Mouse (Mus musculus) embryo, embryonic 11.5 days (tissue): Measurements from ENCODE around the gene 1110008L16Rik.
"Not testable (repeated sequence)": the region's sequence is repeated elsewhere in the genome, so short reads cannot be mapped to it uniquely, and the experiment has no call there.

Experiments used
- DNase-seq: peaks from one replicate; pipeline ENCODE4 v3.0.0-alpha.2; 2012; ENCODE audit warnings: low read depth, low spot score

The 1110008L16Rik gene

DNA sequence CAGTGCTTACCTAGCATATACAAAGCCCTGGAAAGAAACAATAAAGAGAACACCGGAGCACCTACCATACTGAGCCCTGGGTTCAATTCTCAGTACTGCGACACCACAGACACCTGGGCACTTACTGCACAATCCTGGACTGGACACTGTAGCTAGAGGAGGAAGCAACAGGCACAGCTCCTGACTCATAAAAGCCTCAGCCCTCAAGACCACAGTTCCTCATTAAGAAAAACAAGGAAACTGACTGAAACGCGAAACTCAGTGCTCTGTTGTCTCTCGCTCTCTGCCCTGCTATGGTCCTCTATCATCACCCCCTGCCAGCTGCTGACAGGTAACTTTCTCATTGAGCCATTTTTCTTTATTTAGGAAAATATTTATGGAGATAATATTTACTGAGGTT lies at the start of gene 1110008L16Rik:
1110008L16Rik (plus strand) TSS at position 242 of the 400 bp plus-strand sequence.
- no peak for DNase-seq

- not testable (repeated sequence) for DNase-seq
Observed at GRCm38 (mm10) chr12:55261950-55262349, 37.4 kb upstream of the 1110008L16Rik start.

- not testable (repeated sequence) for DNase-seq
Observed at GRCm38 (mm10) chr12:55263385-55263784, 36.0 kb upstream of the 1110008L16Rik start.

GRCm38 (mm10) chr12:55272243-55272642 lies 27.1 kb upstream of the 1110008L16Rik start:
- no peak for DNase-seq

- not testable (repeated sequence) for DNase-seq
Observed at GRCm38 (mm10) chr12:55277583-55277982, 21.8 kb upstream of the 1110008L16Rik start.

GRCm38 (mm10) chr12:55298112-55298511 lies 1.3 kb upstream of the 1110008L16Rik start:
- DNase-seq: no peak

DNA sequence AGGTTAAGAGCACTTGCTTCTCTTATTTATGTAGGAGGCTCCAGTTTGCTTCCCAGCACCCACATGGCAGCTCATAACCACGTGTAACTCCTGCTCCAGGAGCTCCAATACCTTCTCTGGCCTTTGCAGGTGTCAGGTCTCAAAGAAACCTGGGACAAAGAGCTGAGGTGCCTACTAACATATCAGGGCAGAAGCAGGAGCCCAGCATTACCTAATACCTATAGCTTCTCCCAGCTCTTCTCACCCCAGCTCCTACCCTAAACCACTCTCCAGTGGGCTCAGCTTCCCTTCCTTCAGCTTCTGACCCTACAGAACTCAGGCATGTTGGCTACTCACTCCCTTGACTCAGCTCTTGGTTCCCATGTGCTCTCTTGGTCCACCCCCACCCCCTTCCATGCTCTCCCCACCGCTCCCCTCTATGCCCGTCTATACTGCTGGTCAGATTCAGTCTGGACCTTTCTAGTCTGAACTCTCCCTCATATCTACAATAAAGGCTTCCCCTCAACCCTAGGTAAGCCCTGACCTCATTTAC lies 1.5 kb downstream of the 1110008L16Rik start:
- no peak for DNase-seq

DNA sequence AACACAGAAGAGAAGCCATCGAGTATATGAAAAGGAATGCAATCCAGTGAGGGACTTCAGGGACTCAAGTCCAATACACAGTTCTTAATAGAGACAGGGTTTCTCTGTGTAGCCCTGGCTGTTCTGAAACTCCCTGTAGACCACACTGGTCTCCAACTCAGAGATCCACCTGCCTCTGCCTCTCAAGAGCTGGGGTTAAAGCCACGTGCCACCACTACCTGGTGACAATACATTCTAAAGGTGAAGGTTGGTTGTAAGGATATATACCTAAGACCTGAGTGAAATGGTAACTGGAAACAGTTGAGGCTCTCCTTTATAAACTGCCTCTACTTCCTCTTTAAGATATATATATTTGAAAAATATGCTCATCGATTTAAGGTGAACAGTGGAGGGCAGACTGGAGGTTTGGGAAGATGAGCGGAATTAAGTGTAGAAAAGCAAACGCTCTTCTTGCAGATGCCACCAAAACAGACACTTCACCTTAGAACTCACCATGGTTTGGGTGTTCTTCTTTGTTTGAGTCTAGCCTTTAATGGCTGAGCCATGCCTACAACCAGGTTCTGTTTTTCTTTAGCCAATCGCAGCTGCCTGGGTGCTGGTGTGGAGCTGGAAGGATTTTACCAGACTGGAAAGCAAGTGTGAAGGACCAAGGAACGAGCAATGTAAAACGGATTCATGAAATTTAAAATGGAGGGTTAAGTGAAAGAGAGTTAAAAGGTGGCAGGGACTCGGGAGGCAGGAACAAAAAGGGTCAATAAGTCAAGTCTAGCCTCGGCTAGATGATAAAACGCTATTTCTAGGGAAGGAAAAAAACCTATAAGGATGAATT lies 2.3 kb downstream of the 1110008L16Rik start:
- DNase-seq: peak; percentile 17

DNA sequence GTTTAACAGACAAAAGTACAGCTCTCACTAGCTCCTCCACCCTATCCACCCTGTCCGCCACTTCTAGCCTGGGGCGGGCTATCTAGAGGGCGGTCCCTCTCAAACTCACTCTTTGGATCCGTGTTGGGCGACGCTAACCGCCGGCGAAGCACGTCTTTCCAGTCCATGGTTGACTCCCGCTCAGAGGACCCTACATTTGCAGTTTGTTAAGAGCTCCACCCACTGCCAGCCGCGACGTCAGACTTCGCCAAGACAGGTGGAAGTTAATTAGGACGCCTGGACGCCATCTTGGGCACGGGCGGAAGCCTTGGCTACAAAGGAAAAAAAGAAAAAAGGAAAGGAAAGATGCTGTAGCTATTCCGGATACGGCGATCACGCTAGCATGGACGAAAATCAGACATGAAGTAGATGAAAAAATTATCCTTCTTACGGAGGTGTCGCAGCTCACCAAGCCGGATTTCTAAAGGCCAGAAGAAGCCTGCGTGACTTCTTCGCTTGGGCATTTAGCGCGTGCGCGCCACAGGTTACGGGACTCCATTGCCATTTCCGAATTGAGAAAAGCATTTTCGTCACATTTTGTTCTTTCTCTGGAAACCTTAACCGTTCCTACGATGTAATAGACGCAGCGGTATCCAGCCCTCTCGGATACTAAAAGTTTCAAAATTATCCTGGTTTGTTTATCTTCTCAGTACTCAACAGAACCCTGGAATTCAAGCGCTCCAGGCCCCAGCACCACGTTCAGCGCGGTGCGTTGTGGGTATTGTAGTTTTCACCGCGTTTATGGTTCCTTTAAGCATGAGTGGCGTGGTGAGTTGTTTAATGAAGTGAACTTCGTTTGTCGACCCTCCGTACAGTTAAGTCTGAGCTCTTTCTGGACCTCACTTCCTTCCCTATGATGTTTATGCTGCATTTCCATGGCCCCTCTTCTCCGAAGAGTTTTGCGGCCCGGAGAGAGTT lies 3.4 kb downstream of the 1110008L16Rik start, which contains the start of gene Ppp2r3c:
Ppp2r3c (minus strand) TSS at position 514 of the 957 bp plus-strand sequence.
- peak; percentile 90 for DNase-seq

DNA sequence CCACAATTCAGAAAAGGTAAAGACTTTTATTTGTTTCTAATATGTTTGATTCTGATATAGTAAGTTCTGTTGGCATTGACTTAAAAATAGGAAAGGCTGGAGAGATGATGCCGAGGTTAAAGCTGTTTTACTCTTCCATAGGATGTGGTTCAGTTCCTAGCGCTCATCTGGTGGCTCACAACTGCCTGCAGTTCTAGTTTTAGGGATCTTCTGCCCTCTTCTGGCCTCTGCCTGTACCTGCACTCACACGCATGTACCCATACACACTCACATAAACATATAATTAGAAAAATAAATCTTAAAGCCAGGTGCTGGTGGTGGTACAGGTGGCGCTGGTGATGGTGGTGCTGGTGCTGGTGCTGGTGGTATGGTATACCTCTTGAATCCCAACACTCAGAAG lies 7.0 kb downstream of the 1110008L16Rik start:
- DNase-seq: no peak

GRCm38 (mm10) chr12:55307566-55307965 lies 8.2 kb downstream of the 1110008L16Rik start:
- DNase-seq: no peak

DNA sequence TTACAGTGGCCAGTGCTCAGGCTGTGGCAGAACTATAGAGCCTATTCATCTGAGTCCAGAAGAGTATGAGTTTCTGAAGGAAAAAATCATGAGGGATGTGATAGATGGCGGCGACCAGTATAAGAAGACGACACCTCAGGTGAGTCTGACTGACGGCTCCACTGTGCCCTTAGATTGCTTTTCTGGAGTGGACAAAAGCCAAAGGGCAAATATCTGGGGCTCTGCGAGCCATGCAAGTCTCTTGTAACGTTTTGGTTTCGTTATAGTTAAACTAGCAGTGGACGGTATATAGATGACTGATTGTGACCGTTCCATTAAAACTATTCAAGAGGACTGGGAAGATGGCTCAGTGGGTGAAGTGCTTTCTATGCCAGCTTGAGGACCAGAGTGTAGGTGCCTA lies 9.4 kb downstream of the 1110008L16Rik start:
- no peak for DNase-seq

DNA sequence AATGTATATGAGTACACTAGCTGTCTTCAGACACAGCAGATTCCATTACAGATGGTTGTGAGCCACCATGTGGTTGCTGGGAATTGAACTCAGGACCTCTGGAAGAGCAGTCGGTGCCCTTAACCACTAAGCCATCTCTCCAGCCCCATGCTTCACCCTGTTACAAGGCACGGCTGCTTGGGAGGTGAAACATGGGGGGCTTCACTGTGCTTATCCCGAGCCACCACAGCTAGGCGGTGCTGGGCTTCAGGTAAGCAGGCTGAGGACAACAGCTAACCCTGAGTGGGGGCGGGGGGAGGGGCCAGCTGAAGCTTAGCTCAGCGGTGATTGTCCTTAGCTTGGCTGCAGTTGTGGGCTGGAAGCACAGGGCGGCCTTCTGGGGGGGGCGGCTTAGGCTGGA lies 10.1 kb downstream of the 1110008L16Rik start:
- no peak for DNase-seq

DNA sequence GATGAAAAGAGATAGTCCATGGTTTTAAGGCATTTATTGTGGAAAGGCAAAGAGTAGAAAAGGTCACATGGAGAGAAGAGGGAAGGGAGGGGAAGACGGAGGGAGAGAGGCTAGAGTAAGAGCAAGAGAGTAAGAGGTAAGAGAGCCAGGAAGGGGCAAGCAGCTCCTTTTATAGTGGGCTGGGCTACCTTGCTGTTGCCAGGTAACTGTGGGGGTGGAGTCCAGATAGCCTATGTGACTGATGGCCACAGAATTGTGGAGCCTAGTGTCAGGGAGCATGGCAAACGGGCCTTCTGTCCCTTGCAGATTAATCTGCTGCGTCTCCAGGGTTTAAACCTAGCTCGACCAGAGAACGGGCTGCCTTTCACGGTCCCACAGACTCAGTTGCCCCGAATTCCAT lies 12.5 kb downstream of the 1110008L16Rik start:
- DNase-seq: no peak

DNA sequence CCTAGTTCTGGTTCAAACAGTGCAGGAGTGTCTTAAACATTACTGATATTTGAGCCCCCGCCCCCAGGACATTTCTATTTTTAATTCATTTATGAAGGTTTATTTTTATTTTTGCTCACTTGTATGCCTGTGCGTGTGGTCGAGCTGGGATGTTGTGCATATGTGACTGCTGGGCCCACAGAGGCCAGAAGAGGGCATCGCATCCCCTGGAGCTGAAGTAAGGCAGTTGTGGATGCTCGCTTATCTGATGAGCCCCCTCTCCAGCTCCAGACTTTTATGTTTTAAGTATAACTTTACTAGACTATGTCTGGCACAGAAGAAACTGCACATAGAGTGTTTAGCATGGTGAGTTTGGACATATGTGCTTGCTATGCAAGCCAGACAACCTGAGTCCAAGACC lies 14.5 kb downstream of the 1110008L16Rik start:
- DNase-seq: no peak

DNA sequence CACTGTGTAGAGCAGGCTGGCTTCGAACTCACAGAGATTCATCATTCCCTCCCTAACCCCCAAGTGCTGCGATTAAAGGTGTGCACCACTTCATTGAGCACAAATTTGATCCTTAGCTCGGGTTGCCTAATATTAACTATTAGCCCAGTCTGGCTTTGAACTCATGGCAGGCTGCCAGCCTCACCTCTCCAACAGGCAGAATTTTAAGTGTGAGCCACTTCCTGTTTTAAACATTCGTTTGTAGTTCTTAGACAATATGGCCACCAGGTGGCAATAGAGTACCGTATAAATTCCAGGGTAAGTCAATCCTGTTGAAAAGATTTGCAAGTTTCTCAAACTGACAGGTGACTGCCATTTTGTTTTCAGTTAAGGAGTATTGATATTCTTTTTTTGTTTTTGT lies 15.8 kb downstream of the 1110008L16Rik start:
- DNase-seq: peak; percentile 76

- DNase-seq: no peak
Observed at GRCm38 (mm10) chr12:55321642-55322291, 22.4 kb downstream of the 1110008L16Rik start.

GRCm38 (mm10) chr12:55325702-55326101 lies 26.3 kb downstream of the 1110008L16Rik start:
- no peak for DNase-seq

- DNase-seq: no peak
Observed at GRCm38 (mm10) chr12:55328784-55329183, 29.4 kb downstream of the 1110008L16Rik start.

GRCm38 (mm10) chr12:55329351-55329750 lies 30.0 kb downstream of the 1110008L16Rik start:
- no peak for DNase-seq

DNA sequence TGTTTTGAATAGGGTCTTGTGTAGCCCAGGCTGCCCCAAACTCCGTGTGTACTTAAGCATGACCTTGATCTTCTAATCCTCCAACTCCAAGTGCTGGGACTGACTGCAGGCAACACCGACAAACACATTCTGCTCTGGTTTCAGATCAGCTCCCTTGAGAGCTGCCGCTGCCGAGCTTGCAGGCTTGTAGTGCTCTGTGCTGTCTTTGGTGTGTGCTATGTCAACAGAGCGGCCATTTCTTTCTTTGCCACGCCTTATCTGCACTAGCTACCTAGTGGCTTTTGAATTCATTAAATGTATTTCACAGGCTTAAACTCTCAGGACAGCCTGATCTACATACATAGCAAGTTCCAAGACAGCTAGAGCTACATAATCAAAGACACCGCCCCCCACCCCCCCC lies 34.3 kb downstream of the 1110008L16Rik start:
- DNase-seq: no peak
